Mouse (Mus musculus): Measurements from ENCODE around the gene Ldb3. TPM values are rescaled to one million over a fixed set of nuclear protein-coding genes. Genes with fewer than 3 reads are reported as not detected.

Gene Ldb3
- polyA plus RNA-seq, 1 experiment from 2014 or later, result not detected

DNA sequence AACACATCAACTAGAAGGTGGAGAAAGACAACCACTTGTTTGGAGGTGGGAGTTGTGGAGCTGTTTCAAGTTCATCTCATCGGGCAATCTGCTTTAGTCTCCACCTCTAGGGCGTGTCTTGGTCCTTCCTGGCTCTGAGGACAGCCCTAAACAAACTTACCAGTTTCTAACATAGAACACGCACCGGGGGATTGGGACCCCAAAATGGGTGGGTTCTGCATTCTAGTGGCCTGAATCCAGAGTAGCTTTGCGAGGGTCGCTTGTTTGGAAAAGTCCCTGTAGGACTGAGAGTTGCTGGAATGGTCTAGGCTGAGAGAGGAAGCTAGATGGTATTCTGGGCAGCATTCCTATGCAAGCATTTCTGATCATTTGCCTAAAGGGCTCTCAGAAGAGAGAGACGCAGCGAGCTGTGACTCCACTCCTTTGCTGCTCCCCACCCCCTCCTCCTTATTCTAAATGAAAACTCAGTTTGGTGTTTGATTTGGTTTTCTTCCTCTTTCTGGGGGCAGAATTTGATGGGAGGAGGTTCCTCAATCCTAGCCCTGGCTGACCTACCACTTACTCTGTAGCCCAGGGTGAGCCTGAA, 70.4 kb downstream of the Ldb3 start:
- Histone ChIP-seq H3K4me3 (ENCODE audit: inconsistent target) (no peak overlapping the region), H3K27ac (no peak overlapping the region), H3K36me3 (ENCODE audit: inconsistent target) (no peaks in the 10 kb centered on the region), H3K79me2 (ENCODE audit: inconsistent target) (no peaks in the 10 kb centered on the region)
- 61% methylated on average over 8 of the region's 8 CpGs for WGBS (ENCODE audit: missing documents)

DNA sequence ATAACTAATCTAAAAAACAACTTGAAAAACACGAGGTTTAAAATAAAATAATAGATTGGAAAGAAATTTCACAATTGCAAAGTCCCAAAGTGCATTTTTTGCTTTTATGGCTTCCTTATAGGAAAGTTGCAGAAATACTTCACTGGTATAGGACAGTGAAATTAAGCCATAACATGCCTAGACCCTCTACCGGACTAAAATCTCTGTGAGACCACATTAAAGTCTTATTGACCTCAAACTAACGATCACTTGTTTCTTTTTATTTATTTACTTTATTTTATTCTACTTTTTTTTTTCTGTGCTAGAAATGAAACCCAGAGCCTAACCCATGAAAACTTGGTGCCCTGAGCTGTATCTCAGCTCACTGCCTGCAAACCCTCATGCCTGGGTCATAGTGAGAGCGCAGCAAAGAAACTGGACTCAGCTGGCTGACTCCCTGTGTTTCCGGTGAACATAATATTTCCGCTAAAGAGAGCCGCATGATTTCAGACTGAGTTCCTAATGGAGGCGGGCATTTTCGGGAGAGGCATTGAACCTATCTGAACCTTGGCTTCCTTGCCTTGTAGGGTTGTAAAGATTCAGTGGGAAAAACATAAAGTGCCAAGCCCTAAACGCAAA, 71.4 kb downstream of the Ldb3 start:
- WGBS (ENCODE audit: missing documents), result 82% methylated on average over 10 of the region's 10 CpGs
- no peak overlapping the region for H3K4me3 ChIP-seq (ENCODE audit: inconsistent target)

DNA sequence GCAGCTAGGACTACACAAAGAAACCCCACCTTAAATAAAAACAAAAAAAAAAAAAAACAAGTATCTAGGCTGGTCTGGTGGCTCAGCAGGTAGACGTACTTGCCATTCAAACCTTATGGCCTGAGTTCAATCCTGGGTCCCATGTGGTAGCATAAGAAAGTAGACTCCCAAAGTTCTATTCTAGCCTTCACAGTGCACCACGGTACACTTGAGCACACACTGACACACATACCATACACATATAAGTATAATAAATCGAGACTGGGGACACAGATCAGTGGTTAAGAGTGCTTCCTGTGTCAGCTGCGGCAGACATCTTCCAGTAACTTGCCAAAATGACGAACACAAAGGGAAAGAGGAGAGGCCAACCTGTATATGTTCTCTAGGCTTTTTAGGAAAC, 72.6 kb downstream of the Ldb3 start:
- Histone ChIP-seq H3K27ac (no peak overlapping the region), H3K4me3 (ENCODE audit: inconsistent target) (no peak overlapping the region), H3K36me3 (ENCODE audit: inconsistent target) (no peaks in the 10 kb centered on the region), H3K79me2 (ENCODE audit: inconsistent target) (no peaks in the 10 kb centered on the region)
- WGBS (ENCODE audit: missing documents), result 61% methylated on average over 5 of the region's 5 CpGs

More for the DNA sequence above, 71.4 kb downstream of the Ldb3 start:
- Histone ChIP-seq H3K36me3 (ENCODE audit: inconsistent target) (no peaks in the 10 kb centered on the region), H3K79me2 (ENCODE audit: inconsistent target) (no peaks in the 10 kb centered on the region), H3K27ac (no peak overlapping the region)

DNA sequence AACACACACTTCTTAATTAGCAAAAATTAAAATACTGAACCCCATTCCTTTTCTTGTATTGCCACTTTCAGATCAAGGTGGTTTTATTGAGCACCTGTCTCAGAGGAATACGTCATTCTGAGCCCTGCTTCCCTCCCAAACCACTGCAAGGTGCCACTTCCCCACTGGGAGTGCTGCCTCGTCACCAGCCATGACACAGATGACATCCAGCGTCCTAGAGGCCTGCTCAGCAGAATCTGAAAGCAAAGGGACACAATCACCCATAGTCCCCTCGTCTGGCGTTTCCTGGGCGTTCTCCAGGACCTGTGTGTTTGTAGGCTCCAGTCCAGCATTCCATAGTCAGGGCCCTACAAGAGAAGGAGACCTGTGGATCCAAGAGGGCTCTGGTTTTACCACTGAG, 74.4 kb downstream of the Ldb3 start:
- H3K36me3 ChIP-seq (ENCODE audit: inconsistent target), result no peaks in the 10 kb centered on the region
- no peaks in the 10 kb centered on the region for H3K79me2 ChIP-seq (ENCODE audit: inconsistent target)
- WGBS (ENCODE audit: missing documents), result 26% methylated on average over 6 of the region's 6 CpGs
- H3K4me3 ChIP-seq (ENCODE audit: inconsistent target), result no peak overlapping the region
- no peak overlapping the region for H3K27ac ChIP-seq

DNA sequence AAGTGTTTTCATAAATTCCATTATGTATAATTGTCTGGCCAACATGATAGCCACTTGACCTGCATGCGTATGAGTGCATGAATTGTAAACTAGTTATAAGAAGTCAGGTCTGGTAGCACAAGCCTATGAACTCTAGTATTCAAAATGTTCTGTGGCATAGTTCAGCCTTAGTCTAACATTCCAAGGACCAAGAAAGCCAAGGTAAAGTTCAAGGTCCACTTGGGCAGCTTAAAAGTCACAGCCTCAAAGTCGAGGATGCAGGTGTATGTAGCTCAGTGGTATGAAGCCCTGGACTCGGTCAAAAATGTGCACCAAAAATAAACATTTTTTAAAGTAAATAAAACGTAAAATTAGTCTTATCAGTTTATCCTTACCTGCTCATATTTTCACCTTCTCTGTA, 75.9 kb downstream of the Ldb3 start:
- Histone ChIP-seq H3K4me3 (ENCODE audit: inconsistent target) (no peak overlapping the region), H3K79me2 (ENCODE audit: inconsistent target) (no peaks in the 10 kb centered on the region), H3K27ac (no peak overlapping the region), H3K36me3 (ENCODE audit: inconsistent target) (no peaks in the 10 kb centered on the region)
- 70% methylated on average over 4 of the region's 4 CpGs for WGBS (ENCODE audit: missing documents)

DNA sequence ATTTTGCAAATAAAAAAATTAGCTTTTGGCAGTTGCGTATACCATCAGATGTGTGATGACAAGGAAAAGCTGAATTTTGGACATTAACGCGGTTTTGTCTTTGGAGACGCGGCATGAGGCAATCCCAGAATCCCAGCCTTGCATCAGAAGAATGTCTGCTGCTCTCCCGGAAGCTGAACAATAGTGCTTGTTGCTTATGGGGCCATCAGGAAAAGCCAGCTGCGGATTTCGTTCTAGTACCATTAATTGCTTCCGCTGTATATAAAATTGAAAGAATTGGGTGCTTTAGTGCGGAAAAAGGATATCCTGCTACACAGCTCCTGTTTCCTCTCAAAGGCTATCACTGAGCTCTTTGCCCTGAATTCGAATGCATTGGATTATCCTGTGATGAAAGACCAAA, 76.6 kb downstream of the Ldb3 start:
- 13% methylated on average over 11 of the region's 11 CpGs for WGBS (ENCODE audit: missing documents)
- no peaks in the 10 kb centered on the region for H3K79me2 ChIP-seq (ENCODE audit: inconsistent target)
- no peak overlapping the region for H3K27ac ChIP-seq
- no peaks in the 10 kb centered on the region for H3K36me3 ChIP-seq (ENCODE audit: inconsistent target)
- no peak overlapping the region for H3K4me3 ChIP-seq (ENCODE audit: inconsistent target)

DNA sequence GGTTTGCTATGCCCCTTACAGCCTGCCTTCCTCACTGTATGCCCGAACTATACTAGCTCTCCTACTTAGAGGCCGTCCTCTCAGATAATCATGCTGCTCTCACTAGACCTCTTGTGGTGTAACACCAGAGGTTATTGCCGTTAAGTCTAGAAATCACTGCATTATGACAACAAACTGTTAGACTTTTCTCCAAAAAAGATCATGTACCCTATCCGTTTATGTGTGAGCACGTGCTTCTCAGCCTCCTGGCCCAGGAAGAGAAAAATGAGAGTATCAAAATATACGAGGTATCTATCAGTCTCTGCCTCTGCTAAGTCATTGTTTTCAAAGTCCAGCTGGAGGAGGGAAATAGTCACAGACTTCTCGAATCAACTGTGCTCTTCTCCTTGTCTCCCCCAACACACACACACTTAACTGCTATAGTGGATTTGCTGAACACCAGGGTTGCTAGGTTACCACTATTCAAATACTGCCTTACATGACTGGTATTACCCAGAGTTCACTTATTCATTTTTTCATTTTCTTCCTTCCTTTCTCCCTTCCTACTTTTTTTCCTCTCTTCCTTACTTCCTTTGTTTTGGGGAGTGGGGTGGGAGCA, 79.5 kb downstream of the Ldb3 start:
- 52% methylated on average over 7 of the region's 7 CpGs for WGBS (ENCODE audit: missing documents)
- Histone ChIP-seq H3K79me2 (ENCODE audit: inconsistent target) (no peaks in the 10 kb centered on the region), H3K4me3 (ENCODE audit: inconsistent target) (no peak overlapping the region), H3K36me3 (ENCODE audit: inconsistent target) (no peaks in the 10 kb centered on the region), H3K27ac (no peak overlapping the region)

DNA sequence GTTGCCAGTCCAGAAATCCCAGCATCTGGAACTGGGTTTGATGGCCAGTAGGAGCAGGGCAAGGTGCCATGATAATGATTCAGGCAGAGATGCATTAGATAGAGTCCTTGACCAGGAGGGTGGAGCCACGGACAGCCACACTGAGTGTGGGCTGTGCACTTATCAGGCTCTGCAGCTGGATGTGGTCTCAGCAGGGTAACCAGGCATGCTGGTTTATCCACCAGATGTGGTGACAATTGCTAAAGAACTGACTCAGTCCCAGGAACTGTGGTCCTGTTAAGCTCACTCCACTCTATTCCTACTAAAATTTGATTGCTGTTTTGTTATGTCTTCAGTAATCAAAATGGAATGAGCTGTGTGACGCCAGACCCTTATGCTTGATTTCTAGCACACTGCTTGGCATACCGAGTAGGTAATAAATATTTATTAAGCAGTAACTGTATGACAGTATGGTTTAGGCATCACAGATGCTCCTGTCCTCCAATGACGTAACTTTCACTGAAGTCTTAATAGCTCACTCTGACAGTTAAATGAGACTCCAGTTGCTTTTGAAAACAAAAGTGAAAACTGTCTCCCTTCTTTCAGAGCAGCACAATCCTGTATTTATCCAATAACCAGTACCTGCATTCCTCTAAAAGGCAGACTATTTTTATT, 80.2 kb downstream of the Ldb3 start:
- Histone ChIP-seq H3K79me2 (ENCODE audit: inconsistent target) (no peaks in the 10 kb centered on the region), H3K27ac (no peak overlapping the region), H3K36me3 (ENCODE audit: inconsistent target) (no peaks in the 10 kb centered on the region), H3K4me3 (ENCODE audit: inconsistent target) (no peak overlapping the region)
- WGBS (ENCODE audit: missing documents), result 54% methylated on average over 4 of the region's 4 CpGs

DNA sequence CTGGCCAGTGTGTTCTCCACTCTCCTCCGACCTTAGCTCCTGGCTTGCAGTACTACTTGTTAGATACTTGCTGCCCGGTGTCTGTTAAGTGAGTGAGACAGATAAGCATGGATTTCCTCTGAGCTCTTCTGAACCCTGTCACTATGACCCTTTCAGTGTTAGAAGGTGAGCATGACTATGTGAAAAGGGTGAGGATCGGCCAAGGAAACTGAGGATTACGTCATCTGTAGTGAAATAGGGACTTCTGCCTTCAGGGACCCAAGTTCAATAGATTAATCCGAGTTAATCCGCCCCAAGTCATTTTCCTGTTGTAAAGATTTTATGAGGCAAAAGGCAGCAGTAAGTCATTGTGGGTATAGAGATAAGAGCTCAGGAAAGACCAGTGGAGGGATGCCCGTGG, 83.2 kb downstream of the Ldb3 start:
- no peak overlapping the region for H3K27ac ChIP-seq
- 65% methylated on average over 7 of the region's 7 CpGs for WGBS (ENCODE audit: missing documents)
- no peaks in the 10 kb centered on the region for H3K79me2 ChIP-seq (ENCODE audit: inconsistent target)
- no peak overlapping the region for H3K4me3 ChIP-seq (ENCODE audit: inconsistent target)
- H3K36me3 ChIP-seq (ENCODE audit: inconsistent target), result no peaks in the 10 kb centered on the region

DNA sequence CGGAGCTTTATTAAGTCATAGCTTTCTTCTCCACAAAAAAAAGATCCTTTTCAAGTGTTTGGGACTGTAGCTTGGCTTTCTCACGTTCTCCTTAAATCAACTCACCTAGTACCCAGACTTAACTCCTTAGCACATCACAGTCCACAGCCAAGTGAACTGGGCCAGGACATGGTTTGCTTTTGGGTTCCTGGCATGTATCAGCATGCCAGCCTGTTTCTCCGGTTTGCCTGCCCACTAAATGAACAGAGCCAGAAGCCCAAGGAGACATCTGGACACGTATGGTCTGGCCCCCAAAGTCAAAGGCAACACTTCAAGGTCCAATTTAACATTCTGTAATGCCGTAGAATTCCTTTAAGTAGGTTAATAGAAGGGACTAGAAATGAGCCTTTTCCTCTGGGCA, 84.1 kb downstream of the Ldb3 start:
- Histone ChIP-seq H3K36me3 (ENCODE audit: inconsistent target) (no peaks in the 10 kb centered on the region), H3K27ac (no peak overlapping the region), H3K4me3 (ENCODE audit: inconsistent target) (no peak overlapping the region), H3K79me2 (ENCODE audit: inconsistent target) (no peaks in the 10 kb centered on the region)
- WGBS (ENCODE audit: missing documents), result 95% methylated on average over 5 of the region's 5 CpGs

DNA sequence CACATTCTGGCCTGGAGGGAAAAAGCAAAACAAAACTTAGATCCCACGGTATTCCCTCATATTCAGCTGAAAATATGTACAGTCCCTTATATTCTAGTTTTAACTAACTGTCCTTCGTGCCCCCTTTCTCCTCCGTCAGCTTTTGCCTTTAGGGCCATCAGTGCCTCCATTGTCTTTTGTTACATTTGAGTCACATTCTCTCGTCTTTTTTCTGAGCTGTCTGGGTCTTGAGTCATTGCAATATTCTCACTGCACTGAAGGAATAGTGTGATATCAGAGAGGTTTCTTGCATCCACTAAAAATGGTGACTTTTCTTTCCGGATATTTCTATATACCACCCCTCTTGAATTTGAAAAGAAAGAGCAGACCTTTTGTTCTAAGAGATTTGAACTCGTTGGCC, 84.7 kb downstream of the Ldb3 start:
- H3K4me3 ChIP-seq (ENCODE audit: inconsistent target), result no peak overlapping the region
- no peaks in the 10 kb centered on the region for H3K79me2 ChIP-seq (ENCODE audit: inconsistent target)
- H3K27ac ChIP-seq, result no peak overlapping the region
- WGBS (ENCODE audit: missing documents), result 87% methylated on average over 6 of the region's 6 CpGs
- H3K36me3 ChIP-seq (ENCODE audit: inconsistent target), result no peaks in the 10 kb centered on the region

DNA sequence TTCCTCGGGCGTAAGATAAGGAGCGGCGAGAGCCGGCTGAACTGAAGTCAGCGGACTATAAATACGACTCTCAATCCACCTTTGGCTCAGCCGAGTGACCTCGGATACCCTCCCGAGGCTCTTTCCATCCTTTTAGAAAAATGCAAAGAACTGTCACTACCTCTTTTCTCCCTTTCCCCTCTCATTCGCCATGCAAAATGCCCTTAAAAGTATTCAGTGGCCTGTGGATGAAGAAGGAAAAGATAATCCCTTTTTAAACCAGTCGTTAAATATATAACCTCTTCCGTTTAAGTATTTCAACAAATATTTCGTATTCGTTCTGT, 85.2 kb downstream of the Ldb3 start, which contains the start of gene Bmpr1a:
Gene Bmpr1a (minus strand): TSS at position 17 of the 323 bp plus-strand sequence.
- Histone ChIP-seq H3K4me3 (ENCODE audit: inconsistent target) (no peak within 1 kb of the TSS), H3K27ac (no peak within 1 kb of the TSS), H3K79me2 (ENCODE audit: inconsistent target) (no peaks in the 10 kb centered on the region), H3K36me3 (ENCODE audit: inconsistent target) (no peaks in the 10 kb centered on the region)
- WGBS (ENCODE audit: missing documents), result 17% methylated on average over 15 of the region's 15 CpGs

DNA sequence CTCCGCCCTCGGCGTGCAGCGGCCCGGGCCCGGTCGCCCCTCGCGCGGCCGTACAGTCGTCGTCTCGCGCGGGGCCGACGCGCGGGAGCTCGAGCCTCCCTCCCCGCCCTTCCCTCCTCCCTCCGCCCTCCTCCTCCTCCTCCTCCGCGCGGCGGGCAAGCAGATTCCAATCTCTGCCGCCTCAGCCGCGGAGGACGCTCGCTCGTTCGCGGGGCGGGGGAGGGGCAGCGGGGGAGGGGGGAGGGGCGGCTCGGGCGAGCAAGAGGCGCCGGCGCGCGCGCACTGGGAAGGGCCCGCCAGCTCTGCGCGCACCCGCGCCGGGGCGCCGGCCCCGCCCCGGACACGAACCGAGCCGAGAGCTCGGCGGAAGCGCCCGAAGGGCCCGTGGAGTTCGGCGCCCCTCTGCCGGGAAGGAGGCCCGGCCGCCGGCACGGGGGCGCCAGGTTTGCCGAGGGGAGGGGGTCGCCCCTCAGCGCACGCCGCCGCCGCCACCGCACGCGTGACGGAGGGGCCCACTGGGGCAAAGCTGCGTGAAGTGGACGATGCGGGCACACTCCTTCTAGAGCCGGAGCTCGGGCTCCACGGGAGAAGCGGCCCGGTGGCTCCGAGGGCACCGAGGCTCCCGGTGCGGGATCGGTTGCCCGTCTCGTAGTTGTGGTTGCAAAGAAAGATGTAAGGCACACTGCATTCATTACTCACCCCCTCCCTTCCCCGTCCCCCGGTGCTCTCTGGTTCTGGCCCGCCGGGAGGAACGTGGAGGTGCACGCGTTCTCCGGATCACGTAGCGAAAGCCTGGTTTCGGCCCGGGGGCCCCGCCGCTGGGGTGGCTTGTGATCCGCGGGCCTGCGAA, 85.8 kb downstream of the Ldb3 start:
- Histone ChIP-seq H3K4me3 (ENCODE audit: inconsistent target) (no peak overlapping the region), H3K36me3 (ENCODE audit: inconsistent target) (no peaks in the 10 kb centered on the region), H3K79me2 (ENCODE audit: inconsistent target) (no peaks in the 10 kb centered on the region), H3K27ac (no peak overlapping the region)
- 2% methylated on average over 63 of the region's 115 CpGs for WGBS (ENCODE audit: missing documents)

DNA sequence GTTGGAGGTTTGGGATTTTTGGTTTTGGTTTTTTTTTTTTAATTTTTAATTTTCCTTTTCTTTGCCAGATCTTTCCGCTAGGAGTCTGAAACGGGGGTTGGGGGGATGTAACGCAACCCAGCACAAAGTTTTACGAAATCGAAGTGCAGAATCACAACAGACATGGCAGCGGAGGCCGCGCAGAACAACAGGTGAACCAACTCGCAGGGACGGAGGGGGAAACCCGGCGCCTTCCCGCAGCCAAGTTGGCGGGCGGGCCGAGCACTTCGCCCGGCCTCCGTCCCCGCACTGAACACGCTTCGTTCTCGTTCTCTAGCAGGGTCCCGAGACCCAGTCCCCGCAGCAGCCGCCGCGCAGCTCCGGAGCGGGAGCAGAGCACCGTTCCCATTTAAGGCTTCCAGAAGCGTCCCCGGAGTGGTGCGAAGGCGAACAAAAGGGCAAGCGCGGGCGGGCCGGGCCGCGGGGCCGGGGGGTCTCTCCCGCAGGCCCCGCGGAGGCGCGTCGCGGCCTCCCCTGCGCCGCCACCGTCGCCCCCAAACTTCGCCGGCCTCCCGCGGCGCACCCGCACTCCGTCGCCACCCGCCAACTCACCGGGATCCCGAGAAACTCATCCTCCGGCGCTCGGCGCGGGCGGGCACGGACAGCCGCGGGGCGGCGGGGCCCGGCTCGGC, 86.5 kb downstream of the Ldb3 start:
- Histone ChIP-seq H3K4me3 (ENCODE audit: inconsistent target) (peak overlapping the region; percentile 10; the same call in 1 of the 2 replicates), H3K79me2 (ENCODE audit: inconsistent target) (no peaks in the 10 kb centered on the region), H3K36me3 (ENCODE audit: inconsistent target) (no peaks in the 10 kb centered on the region), H3K27ac (no peak overlapping the region)
- whole genome bisulfite sequencing (ENCODE audit: missing documents), result 4% methylated on average over 59 of the region's 77 CpGs

Data from macrophage (primary cell).